Mouse (Mus musculus) ES-Bruce4 (cell line): ENCODE data around the gene Dnajc28. TPM values are rescaled to one million over a fixed set of nuclear protein-coding genes. Genes with fewer than 3 reads are reported as not detected.
"Not testable (repeated sequence)": the region's sequence is repeated elsewhere in the genome, so short reads cannot be mapped to it uniquely, and the experiment has no call there.

Experiments
- H3K27ac ChIP-seq: 2 replicates; pipeline ENCODE4 v1.5.1; 2012; ENCODE audit warnings: low read length, inconsistent platforms; ENCODE audit not compliant: insufficient read depth
- H3K27me3 ChIP-seq: 2 replicates; pipeline ENCODE4 v1.6.1; 2012; ENCODE audit warnings: mild to moderate bottlenecking, low read length, inconsistent platforms; ENCODE audit not compliant: control insufficient read depth, poor library complexity, insufficient read depth, severe bottlenecking
- H3K36me3 ChIP-seq: 2 replicates; pipeline ENCODE4 v1.6.1; 2012; ENCODE audit warnings: inconsistent platforms, mild to moderate bottlenecking, low read length, moderate library complexity; ENCODE audit not compliant: control insufficient read depth, poor library complexity, insufficient read depth, severe bottlenecking
- H3K4me1 ChIP-seq: one replicate; pipeline ENCODE4 v1.8.1; 2011; ENCODE audit warnings: low read length; ENCODE audit not compliant: control insufficient read depth, insufficient read depth
- H3K4me3 ChIP-seq: 2 replicates; pipeline ENCODE4 v1.5.1; 2011; ENCODE audit warnings: low read depth, mild to moderate bottlenecking, low read length
- H3K9ac ChIP-seq: 2 replicates; pipeline ENCODE4 v1.6.1; 2012; ENCODE audit warnings: low read depth, mild to moderate bottlenecking, inconsistent platforms; ENCODE audit not compliant: poor library complexity, severe bottlenecking
- H3K9me3 ChIP-seq: replicated peaks from 2 replicates; pipeline ENCODE4 v1.6.1; 2012; ENCODE audit warnings: mild to moderate bottlenecking, low read length, inconsistent platforms; ENCODE audit not compliant: control insufficient read depth, poor library complexity, insufficient read depth, severe bottlenecking
- CTCF ChIP-seq: IDR thresholded peaks from one replicate; pipeline ENCODE4 v1.8.1; 2011; ENCODE audit warnings: low read depth, low read length
- EP300 ChIP-seq: IDR thresholded peaks from 2 replicates; pipeline ENCODE4 v1.6.1; 2011; ENCODE audit warnings: low read depth, low read length; ENCODE audit not compliant: insufficient read depth
- POLR2A ChIP-seq: IDR thresholded peaks from one replicate; pipeline ENCODE4 v1.8.1; 2011; ENCODE audit warnings: low read length; ENCODE audit not compliant: insufficient read depth
- polyA plus RNA-seq: library from polyadenylated mRNA; stranded (reverse); fragments of >200 nt; gene quantifications from 2 replicates; pipeline ENCODE4 v1.2.4, GENCODE M21; 2011; ENCODE audit warnings: low read depth; ENCODE audit not compliant: missing spikeins, insufficient read depth, insufficient read length

Dnajc28 gene
- polyA plus RNA-seq, 1 experiment: 4.9 TPM

GRCm38 (mm10) chr16:91647461-91648219, 28.8 kb upstream of the Dnajc28 start, which contains the start of gene Son:
Gene Son, plus strand, starts transcription at chr16:91647506.
- Histone ChIP-seq H3K27me3 (no peaks in the 10 kb centered on the region), H3K4me1 (no peaks in the 10 kb centered on the region)

DNA sequence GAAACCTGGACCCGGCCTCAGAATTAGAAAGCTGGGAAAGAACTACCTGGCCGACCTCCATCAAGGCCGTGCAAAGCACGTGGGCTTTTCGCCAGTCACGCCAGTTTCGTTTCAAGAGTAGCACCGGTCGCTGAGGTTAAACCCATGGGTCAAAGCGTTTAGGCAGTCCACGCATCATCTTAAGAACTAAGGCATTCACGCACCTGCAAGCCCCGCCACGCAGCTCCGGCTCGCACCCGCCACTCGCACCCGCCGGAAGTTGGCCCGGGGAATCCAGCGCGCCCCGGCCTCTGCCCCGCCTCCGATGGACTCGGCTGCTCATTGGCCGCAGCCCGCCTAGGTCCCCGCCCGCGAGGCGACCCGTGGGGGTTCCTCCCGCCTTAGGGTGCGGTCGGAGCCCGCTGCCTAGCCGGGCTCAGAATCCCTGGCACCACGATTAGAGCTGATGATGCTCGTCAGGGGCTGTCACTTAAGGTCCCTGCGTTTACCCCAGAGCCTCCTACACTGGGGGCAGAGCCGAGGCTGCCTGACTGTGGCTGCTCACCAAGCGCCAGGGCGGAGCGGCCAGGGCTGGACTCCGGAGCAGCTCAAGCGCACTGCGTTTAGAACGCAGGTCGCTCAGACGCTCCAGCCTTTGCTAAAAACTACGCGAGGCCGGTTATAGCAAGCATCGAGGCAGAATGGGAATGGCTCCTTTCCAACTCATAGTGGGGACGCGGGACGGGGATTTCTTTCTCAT, 28.0 kb upstream of the Dnajc28 start, which contains the start of gene Gart:
TSS of gene Gart (minus strand) at position 272 of the 739 bp plus-strand sequence.
- Histone ChIP-seq H3K27ac (peak within 1 kb of the TSS; percentile 72), H3K9ac (peak within 1 kb of the TSS; percentile 98), H3K4me3 (peak within 1 kb of the TSS; percentile 100), H3K27me3 (no peaks in the 10 kb centered on the region), H3K9me3 (no peaks in the 10 kb centered on the region), H3K4me1 (no peaks in the 10 kb centered on the region), H3K36me3 (peaks cover 24% of the 10 kb centered on the region)
- no peak for TF ChIP-seq CTCF
- peak; percentile 88 for TF ChIP-seq POLR2A
- 0 out of 2 replicates have a peak, but pooled peaks have one; percentile 4 for TF ChIP-seq EP300

More at GRCm38 (mm10) chr16:91647461-91648219, 28.8 kb upstream of the Dnajc28 start, which contains the start of gene Son:
- Histone ChIP-seq H3K27ac (peak within 1 kb of the TSS; percentile 72), H3K4me3 (peak within 1 kb of the TSS; percentile 100), H3K9me3 (no peaks in the 10 kb centered on the region), H3K36me3 (peaks cover 22% of the 10 kb centered on the region), H3K9ac (peak within 1 kb of the TSS; percentile 98)
- TF ChIP-seq EP300: no peak
- TF ChIP-seq POLR2A: peak; percentile 63

- H3K9me3 ChIP-seq: no peaks in the 10 kb centered on the region
- peaks cover 28% of the 10 kb centered on the region for H3K36me3 ChIP-seq
- no peak for TF ChIP-seq EP300
- TF ChIP-seq CTCF: no peak
- TF ChIP-seq POLR2A: no peak
- H3K27ac ChIP-seq: peak overlapping the region; percentile 20
- H3K4me3 ChIP-seq: peak overlapping the region; percentile 100
- no peaks in the 10 kb centered on the region for H3K27me3 ChIP-seq
- no peaks in the 10 kb centered on the region for H3K4me1 ChIP-seq
- peak overlapping the region; percentile 84 for H3K9ac ChIP-seq
These were observed 27.3 kb upstream of the Dnajc28 start for GRCm38 (mm10) chr16:91645995-91646602.

DNA sequence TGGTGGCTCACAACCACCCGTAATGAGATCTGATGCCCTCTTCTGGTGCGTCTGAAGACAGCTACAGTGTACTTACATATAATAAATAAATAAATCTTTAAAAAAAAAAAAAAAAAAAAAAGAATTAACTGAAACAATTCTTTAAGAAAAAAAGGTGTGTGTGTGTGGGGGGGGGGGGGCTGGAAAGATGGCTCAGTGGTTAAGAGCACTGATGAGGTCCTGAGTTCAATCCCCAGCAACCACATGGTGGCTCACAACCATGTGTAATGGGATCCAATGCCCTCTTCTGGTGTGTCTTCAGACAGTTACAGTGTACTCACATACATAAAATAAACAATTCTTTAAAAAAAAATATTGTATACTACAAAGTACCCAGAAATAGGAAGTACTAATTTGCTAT, 26.6 kb upstream of the Dnajc28 start:
- not testable (repeated sequence) for H3K4me1 ChIP-seq, H3K27ac ChIP-seq, H3K9ac ChIP-seq, H3K27me3 ChIP-seq, H3K9me3 ChIP-seq, H3K4me3 ChIP-seq
- H3K36me3 ChIP-seq: peaks cover 34% of the 10 kb centered on the region

DNA sequence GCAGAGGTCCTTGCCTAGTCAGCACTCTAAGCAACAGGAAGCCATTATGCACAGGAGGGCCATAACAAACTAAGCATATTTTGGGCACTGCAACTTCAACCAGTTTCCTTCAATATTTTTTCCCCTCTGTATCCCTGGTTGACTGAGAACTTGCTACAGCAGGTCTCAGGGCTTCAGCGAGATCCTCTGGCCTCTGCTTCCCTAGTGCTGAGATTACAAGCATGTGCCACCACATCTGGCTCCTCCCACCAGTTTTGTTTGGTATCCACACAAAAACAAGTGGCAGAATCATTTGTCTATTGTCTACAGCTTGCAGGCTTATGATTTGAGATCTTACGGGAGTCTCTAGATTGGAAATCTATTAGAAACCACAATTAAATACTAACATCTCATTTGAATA, 26.1 kb upstream of the Dnajc28 start:
- no peak overlapping the region for H3K27ac ChIP-seq
- no peaks in the 10 kb centered on the region for H3K9me3 ChIP-seq
- no peak for TF ChIP-seq CTCF
- TF ChIP-seq POLR2A: no peak
- TF ChIP-seq EP300: no peak
- H3K4me3 ChIP-seq: peak overlapping the region; percentile 42
- H3K27me3 ChIP-seq: no peaks in the 10 kb centered on the region
- no peaks in the 10 kb centered on the region for H3K4me1 ChIP-seq
- H3K36me3 ChIP-seq: peaks cover 39% of the 10 kb centered on the region
- H3K9ac ChIP-seq: peak overlapping the region; percentile 55; the same call in 1 of the 2 replicates
